Mouse (Mus musculus): ENCODE measurements at regions not wholly inside any gene's neighbourhood (a gene's known extent, or its start where the extent isn't known, plus 50 kb on each side); places are given as distances from the start of the nearest gene placed in this dataset.

DNA sequence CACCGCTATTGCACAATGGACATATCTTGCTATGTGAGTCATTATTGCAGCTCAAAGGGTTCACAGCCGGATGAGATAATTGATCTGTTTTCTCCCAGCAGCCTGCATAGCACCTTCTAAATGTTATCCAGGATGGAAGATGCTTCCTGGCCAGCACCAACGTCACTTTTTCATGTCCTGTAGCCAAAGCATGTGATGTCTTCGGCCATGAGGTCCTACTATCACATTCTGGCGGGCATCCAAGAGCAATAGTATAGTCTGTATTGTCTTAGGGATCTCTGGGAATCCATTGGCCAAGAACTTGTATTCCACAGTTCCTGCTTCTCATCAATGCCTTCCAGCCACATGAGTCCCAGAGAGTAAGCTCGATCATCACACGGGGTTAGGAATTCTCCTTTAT, 70.6 kb downstream of the Npy start:
- no peaks in the 10 kb centered on the region for H3K27me3 ChIP-seq (ENCODE audit: control insufficient read depth, insufficient read depth, low read length)
- H3K27ac ChIP-seq (ENCODE audit: low read depth, low read length), result no peak overlapping the region
- H3K4me2 ChIP-seq, result no peak overlapping the region
- H3K9ac ChIP-seq (ENCODE audit: low read length), result no peak overlapping the region
- no peaks in the 10 kb centered on the region for H3K4me1 ChIP-seq (ENCODE audit: control insufficient read depth, insufficient read depth, low read length)
- peaks cover 3% of the 10 kb centered on the region; the same call in 1 of the 2 replicates for H3K9me3 ChIP-seq (ENCODE audit: control insufficient read depth, low read length)
- H3K4me3 ChIP-seq (ENCODE audit: low read depth, low read length), result no peak overlapping the region
- WGBS, result 89% methylated on average over 7 of the region's 7 CpGs
- no peak for ATAC-seq (ENCODE audit: low FRiP score)
- H3K36me3 ChIP-seq (ENCODE audit: control insufficient read depth, insufficient read depth, low read length), result no peaks in the 10 kb centered on the region
- no peak for DNase-seq (ENCODE audit: low spot score, missing footprints)

DNA sequence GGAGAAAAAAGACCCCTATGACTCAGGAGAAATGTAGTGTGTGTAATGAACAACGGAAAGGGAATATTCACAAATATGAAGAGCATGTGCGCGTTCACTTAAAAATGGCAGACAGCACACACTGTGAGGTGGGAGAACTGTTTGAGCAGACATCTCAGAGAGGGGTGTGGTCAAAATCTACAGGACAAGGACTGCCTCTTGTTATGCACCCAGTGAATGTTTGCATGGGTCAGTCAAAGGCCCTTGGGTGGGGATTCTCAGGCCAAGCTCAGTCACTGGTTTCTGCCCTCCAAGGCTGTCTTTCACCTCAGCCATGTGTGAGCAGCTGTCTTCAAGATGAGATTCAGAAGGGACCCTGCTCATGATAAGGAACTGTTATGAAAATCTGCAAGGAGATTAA, 76.6 kb downstream of the Npy start:
- ATAC-seq (ENCODE audit: low FRiP score) (no peak), DNase-seq (ENCODE audit: low spot score, missing footprints) (no peak)
- H3K27ac ChIP-seq (ENCODE audit: low read depth, low read length), result no peak overlapping the region
- H3K4me3 ChIP-seq (ENCODE audit: low read depth, low read length), result no peak overlapping the region
- peaks cover 3% of the 10 kb centered on the region; the same call in 1 of the 2 replicates for H3K9me3 ChIP-seq (ENCODE audit: control insufficient read depth, low read length)
- no peak overlapping the region for H3K9ac ChIP-seq (ENCODE audit: low read length)
- no peaks in the 10 kb centered on the region for H3K27me3 ChIP-seq (ENCODE audit: control insufficient read depth, insufficient read depth, low read length)
- H3K4me1 ChIP-seq (ENCODE audit: control insufficient read depth, insufficient read depth, low read length), result no peaks in the 10 kb centered on the region
- H3K4me2 ChIP-seq, result no peak overlapping the region
- WGBS, result 99% methylated on average over 3 of the region's 3 CpGs
- no peaks in the 10 kb centered on the region for H3K36me3 ChIP-seq (ENCODE audit: control insufficient read depth, insufficient read depth, low read length)

DNA sequence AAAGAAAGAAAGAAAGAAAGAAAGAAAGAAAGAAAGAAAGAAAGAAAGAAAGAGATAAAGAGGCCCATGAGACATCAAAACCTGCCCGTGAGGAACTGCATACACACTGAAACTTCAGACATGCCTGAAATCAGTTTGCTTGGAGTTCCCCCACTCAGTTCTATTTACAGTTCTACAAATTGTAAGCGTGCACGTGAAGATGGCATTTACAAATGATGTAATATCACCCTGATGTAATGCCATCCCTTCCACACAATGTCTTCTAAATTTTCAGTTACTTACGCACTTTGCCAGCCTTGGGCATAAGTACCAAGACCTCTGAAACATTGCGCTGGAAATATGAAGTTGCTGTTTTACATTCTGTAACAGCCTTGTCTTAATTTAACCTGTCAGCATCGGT, 79.0 kb downstream of the Npy start:
- Histone ChIP-seq H3K4me1 (ENCODE audit: control insufficient read depth, insufficient read depth, low read length) (no peaks in the 10 kb centered on the region), H3K9ac (ENCODE audit: low read length) (no peak overlapping the region), H3K4me3 (ENCODE audit: low read depth, low read length) (no peak overlapping the region), H3K27me3 (ENCODE audit: control insufficient read depth, insufficient read depth, low read length) (no peaks in the 10 kb centered on the region), H3K36me3 (ENCODE audit: control insufficient read depth, insufficient read depth, low read length) (no peaks in the 10 kb centered on the region), H3K27ac (ENCODE audit: low read depth, low read length) (no peak overlapping the region), H3K9me3 (ENCODE audit: control insufficient read depth, low read length) (no peaks in the 10 kb centered on the region), H3K4me2 (no peak overlapping the region)
- 91% methylated on average over 6 of the region's 6 CpGs for WGBS
- ATAC-seq (ENCODE audit: low FRiP score), result no peak
- no peak for DNase-seq (ENCODE audit: low spot score, missing footprints)

DNA sequence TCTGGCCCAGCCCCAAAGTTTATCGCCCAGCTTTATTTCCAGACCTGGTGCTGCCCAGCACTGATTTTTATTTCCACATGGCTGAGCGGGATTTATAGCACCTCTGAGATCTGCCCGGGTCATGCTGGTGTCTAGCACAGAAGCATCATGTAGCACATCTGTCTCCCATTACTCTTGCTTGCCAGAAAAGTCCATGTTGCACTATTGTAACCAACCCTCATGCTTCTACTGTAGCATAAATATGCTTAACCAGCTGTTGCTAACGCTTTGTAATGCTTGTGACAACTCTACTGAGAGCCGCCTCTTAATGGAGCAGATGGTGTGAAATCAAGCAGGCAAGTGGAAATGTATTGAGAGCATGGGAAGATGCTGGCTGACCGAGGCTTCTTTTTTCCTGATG, 81.5 kb downstream of the Npy start:
- H3K9ac ChIP-seq (ENCODE audit: low read length), result no peak overlapping the region
- H3K4me3 ChIP-seq (ENCODE audit: low read depth, low read length), result no peak overlapping the region
- 78% methylated on average over 6 of the region's 6 CpGs for WGBS
- H3K4me1 ChIP-seq (ENCODE audit: control insufficient read depth, insufficient read depth, low read length), result no peaks in the 10 kb centered on the region
- H3K9me3 ChIP-seq (ENCODE audit: control insufficient read depth, low read length), result no peaks in the 10 kb centered on the region
- DNase-seq (ENCODE audit: low spot score, missing footprints) (no peak), ATAC-seq (ENCODE audit: low FRiP score) (no peak)
- H3K27me3 ChIP-seq (ENCODE audit: control insufficient read depth, insufficient read depth, low read length), result no peaks in the 10 kb centered on the region
- no peak overlapping the region for H3K4me2 ChIP-seq
- H3K27ac ChIP-seq (ENCODE audit: low read depth, low read length), result no peak overlapping the region
- no peaks in the 10 kb centered on the region for H3K36me3 ChIP-seq (ENCODE audit: control insufficient read depth, insufficient read depth, low read length)

DNA sequence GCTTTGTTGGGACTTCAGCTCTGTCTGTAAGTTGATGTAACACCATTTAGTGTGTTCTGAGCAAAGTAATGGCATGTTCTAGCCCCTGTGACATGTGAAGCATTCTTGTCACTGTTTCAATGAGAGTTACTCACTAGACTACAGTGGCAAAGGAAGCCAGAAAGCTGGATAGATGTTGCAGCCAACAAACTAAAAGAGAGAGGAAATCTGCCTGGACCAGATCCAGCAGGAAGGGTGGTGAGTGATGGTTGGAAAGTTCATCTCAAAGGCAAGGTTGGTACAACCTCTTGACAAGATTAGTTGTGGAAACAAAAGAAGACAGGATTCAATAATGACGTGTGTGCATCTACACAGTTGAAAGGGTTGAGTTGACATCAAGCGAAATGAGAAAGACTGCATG, 83.9 kb downstream of the Npy start:
- no peak overlapping the region for H3K4me3 ChIP-seq (ENCODE audit: low read depth, low read length)
- ATAC-seq (ENCODE audit: low FRiP score) (no peak), DNase-seq (ENCODE audit: low spot score, missing footprints) (no peak)
- no peaks in the 10 kb centered on the region for H3K4me1 ChIP-seq (ENCODE audit: control insufficient read depth, insufficient read depth, low read length)
- WGBS, result 84% methylated on average over 2 of the region's 2 CpGs
- no peak overlapping the region for H3K9ac ChIP-seq (ENCODE audit: low read length)
- no peaks in the 10 kb centered on the region for H3K36me3 ChIP-seq (ENCODE audit: control insufficient read depth, insufficient read depth, low read length)
- H3K4me2 ChIP-seq, result no peak overlapping the region
- H3K9me3 ChIP-seq (ENCODE audit: control insufficient read depth, low read length), result no peaks in the 10 kb centered on the region
- H3K27me3 ChIP-seq (ENCODE audit: control insufficient read depth, insufficient read depth, low read length), result no peaks in the 10 kb centered on the region
- H3K27ac ChIP-seq (ENCODE audit: low read depth, low read length), result no peak overlapping the region

DNA sequence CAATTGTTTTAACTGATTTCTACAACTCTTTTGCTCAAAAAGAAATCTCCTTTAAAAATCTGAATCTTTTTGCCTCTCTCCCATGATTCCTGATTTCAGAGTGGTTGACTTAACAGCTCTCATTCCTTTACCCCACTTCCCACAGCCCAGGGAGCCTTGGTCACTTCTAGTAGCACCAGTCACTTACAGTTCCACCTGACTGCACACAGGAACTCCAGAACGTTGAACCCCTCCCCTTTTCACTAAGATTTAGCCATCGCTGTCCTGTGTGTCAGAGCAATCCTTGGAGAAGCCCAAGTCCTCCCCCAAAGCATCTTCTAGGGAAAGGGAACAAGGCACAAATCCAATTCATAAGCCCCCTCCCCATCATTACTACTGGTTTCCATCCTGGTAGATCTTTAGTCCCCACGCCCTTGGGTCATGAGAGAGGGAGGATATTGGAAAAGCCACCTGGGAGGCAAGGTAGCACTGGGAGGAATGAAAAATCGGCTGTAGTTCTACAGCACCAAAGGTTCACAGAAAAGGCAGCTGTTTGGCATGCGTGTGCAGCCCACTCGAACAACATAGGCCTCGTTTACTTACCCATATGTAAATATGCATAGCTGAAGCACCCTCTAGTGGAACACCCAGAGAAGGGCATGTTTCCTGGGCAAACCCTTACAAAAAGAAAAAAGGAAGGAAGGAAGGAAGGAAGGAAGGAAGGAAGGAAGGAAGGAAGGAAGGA, 96.7 kb downstream of the Npy start:
- ATAC-seq (ENCODE audit: low FRiP score), result no peak
- 37% methylated on average over 7 of the region's 7 CpGs for WGBS

DNA sequence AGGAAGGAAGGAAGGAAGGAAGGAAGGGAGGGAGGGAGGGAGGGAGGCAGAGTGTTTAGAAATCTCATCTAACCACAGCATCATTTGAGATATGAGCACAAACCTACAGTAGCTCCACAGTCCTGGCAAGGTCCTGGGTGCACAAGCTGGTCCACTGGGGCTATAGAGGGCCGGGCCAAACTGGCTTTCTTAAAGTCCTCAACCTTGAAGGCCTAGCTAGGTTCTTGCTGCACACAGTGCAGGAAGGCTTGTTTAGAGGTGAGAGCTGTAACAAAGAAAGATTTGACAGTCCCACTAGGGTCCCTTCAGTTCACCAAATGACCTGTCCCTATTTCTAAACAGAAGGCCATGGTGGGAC, 97.3 kb downstream of the Npy start:
- H3K4me3 ChIP-seq (ENCODE audit: low read depth, low read length), result no peak overlapping the region
- H3K4me2 ChIP-seq, result no peak overlapping the region
- H3K9me3 ChIP-seq (ENCODE audit: control insufficient read depth, low read length), result no peaks in the 10 kb centered on the region
- H3K36me3 ChIP-seq (ENCODE audit: control insufficient read depth, insufficient read depth, low read length), result no peaks in the 10 kb centered on the region
- DNase-seq (ENCODE audit: low spot score, missing footprints), result no peak
- ATAC-seq (ENCODE audit: low FRiP score), result no peak
- H3K27me3 ChIP-seq (ENCODE audit: control insufficient read depth, insufficient read depth, low read length), result no peaks in the 10 kb centered on the region
- H3K27ac ChIP-seq (ENCODE audit: low read depth, low read length), result no peak overlapping the region
- 79% methylated on average over 1 of the region's 1 CpGs for WGBS
- H3K4me1 ChIP-seq (ENCODE audit: control insufficient read depth, insufficient read depth, low read length), result no peaks in the 10 kb centered on the region
- H3K9ac ChIP-seq (ENCODE audit: low read length), result no peak overlapping the region

More for the DNA sequence above, 96.7 kb downstream of the Npy start:
- no peak overlapping the region for H3K4me3 ChIP-seq (ENCODE audit: low read depth, low read length)
- no peak overlapping the region for H3K9ac ChIP-seq (ENCODE audit: low read length)
- no peaks in the 10 kb centered on the region for H3K36me3 ChIP-seq (ENCODE audit: control insufficient read depth, insufficient read depth, low read length)
- no peaks in the 10 kb centered on the region for H3K4me1 ChIP-seq (ENCODE audit: control insufficient read depth, insufficient read depth, low read length)
- no peaks in the 10 kb centered on the region for H3K27me3 ChIP-seq (ENCODE audit: control insufficient read depth, insufficient read depth, low read length)
- DNase-seq (ENCODE audit: low spot score, missing footprints), result peak; percentile 88
- no peaks in the 10 kb centered on the region for H3K9me3 ChIP-seq (ENCODE audit: control insufficient read depth, low read length)
- no peak overlapping the region for H3K27ac ChIP-seq (ENCODE audit: low read depth, low read length)
- H3K4me2 ChIP-seq, result no peak overlapping the region

DNA sequence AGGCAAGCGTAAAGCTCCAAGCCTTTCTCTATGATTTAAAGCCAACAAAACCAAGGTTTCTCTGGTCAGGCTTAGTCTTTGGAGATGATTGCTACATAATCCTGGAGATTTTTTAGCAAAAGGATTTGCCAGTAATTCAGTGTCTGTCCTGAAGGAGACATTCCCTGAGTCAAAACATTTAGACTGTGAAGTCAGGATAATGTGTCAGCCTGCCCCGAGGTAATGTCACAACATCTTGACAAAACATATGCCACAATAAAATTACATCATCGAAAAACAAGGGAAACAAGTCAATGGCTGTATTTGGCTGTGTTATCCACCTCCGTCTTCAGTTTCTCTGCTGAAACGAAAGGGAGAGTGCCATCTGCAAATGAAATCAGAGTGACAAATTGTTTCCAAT, 101.8 kb downstream of the Npy start:
- DNase-seq (ENCODE audit: low spot score, missing footprints) (no peak), ATAC-seq (ENCODE audit: low FRiP score) (no peak)
- no peak overlapping the region for H3K4me2 ChIP-seq
- H3K4me3 ChIP-seq (ENCODE audit: low read depth, low read length), result no peak overlapping the region
- no peaks in the 10 kb centered on the region for H3K36me3 ChIP-seq (ENCODE audit: control insufficient read depth, insufficient read depth, low read length)
- no peak overlapping the region for H3K27ac ChIP-seq (ENCODE audit: low read depth, low read length)
- no peaks in the 10 kb centered on the region for H3K27me3 ChIP-seq (ENCODE audit: control insufficient read depth, insufficient read depth, low read length)
- 86% methylated on average over 5 of the region's 5 CpGs for WGBS
- H3K9ac ChIP-seq (ENCODE audit: low read length), result no peak overlapping the region
- no peaks in the 10 kb centered on the region; the same call in 1 of the 2 replicates for H3K4me1 ChIP-seq (ENCODE audit: control insufficient read depth, insufficient read depth, low read length)
- no peaks in the 10 kb centered on the region for H3K9me3 ChIP-seq (ENCODE audit: control insufficient read depth, low read length)

DNA sequence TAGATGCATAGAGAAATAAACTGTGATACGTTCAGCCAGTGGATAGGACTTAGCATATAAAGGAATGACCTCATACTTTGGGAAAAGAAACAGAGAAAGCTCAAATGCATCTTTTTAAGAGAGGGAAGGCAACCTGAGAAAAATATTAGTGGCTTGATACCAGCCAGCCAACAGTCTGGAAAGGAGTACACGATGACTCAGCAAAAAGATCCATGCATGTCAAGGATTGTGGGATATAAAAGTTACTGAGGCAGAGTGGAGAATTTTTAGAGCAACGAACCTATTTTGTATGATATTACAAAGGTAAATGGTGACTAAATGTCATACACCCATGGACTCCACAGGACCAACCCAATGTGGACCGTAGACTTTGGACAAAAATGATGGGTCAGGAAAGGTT, 105.6 kb downstream of the Npy start:
- Histone ChIP-seq H3K27ac (ENCODE audit: low read depth, low read length) (no peak overlapping the region), H3K27me3 (ENCODE audit: control insufficient read depth, insufficient read depth, low read length) (no peaks in the 10 kb centered on the region), H3K4me2 (no peak overlapping the region), H3K9me3 (ENCODE audit: control insufficient read depth, low read length) (no peaks in the 10 kb centered on the region), H3K9ac (ENCODE audit: low read length) (no peak overlapping the region), H3K4me3 (ENCODE audit: low read depth, low read length) (no peak overlapping the region), H3K4me1 (ENCODE audit: control insufficient read depth, insufficient read depth, low read length) (no peaks in the 10 kb centered on the region; the same call in 1 of the 2 replicates), H3K36me3 (ENCODE audit: control insufficient read depth, insufficient read depth, low read length) (no peaks in the 10 kb centered on the region)
- DNase-seq (ENCODE audit: low spot score, missing footprints) (no peak), ATAC-seq (ENCODE audit: low FRiP score) (no peak)
- 89% methylated on average over 4 of the region's 4 CpGs for WGBS
